Mouse (Mus musculus) neural tube, embryonic 13.5 days (tissue): ENCODE data around the gene Gpd2. TPM values are rescaled to one million over a fixed set of nuclear protein-coding genes. Genes with fewer than 3 reads are reported as not detected.
A peak's percentile ranks its signal among the peaks of the same experiment; 100 is the strongest.

ENCODE experiments used
- ATAC-seq: fragments of 200-750 bp; cut with Nextera tagmentation; 2 replicates; pipeline ENCODE4 v1.8.0; 2017; ENCODE audit warnings: low read depth, mild to moderate bottlenecking, moderate TSS enrichment, moderate library complexity
- H3K27ac ChIP-seq: fragments of 300-500 bp; sonication (generic); replicated peaks from 2 replicates; pipeline ENCODE4 v1.5.1; 2015; ENCODE audit warnings: moderate library complexity, mild to moderate bottlenecking, inconsistent platforms
- H3K27me3 ChIP-seq: fragments of 300-500 bp; sonication (generic); 2 replicates; pipeline ENCODE4 v1.6.1; 2015; ENCODE audit warnings: mild to moderate bottlenecking, inconsistent platforms
- H3K36me3 ChIP-seq: fragments of 300-500 bp; sonication (generic); 2 replicates; pipeline ENCODE4 v1.6.1; 2015; ENCODE audit warnings: mild to moderate bottlenecking, inconsistent platforms
- H3K4me1 ChIP-seq: fragments of 300-500 bp; sonication (generic); replicated peaks from 2 replicates; pipeline ENCODE4 v1.6.1; 2015; ENCODE audit warnings: inconsistent platforms
- H3K4me2 ChIP-seq: fragments of 300-500 bp; sonication (generic); 2 replicates; pipeline ENCODE4 v1.6.1; 2015; ENCODE audit warnings: inconsistent platforms, mild to moderate bottlenecking, moderate library complexity
- H3K4me3 ChIP-seq: fragments of 300-500 bp; sonication (generic); 2 replicates; pipeline ENCODE4 v1.5.1; 2015; ENCODE audit warnings: mild to moderate bottlenecking, inconsistent platforms
- H3K9ac ChIP-seq: fragments of 300-500 bp; sonication (generic); 2 replicates; pipeline ENCODE4 v1.6.1; 2015; ENCODE audit warnings: moderate library complexity, mild to moderate bottlenecking, inconsistent platforms
- H3K9me3 ChIP-seq: fragments of 300-500 bp; sonication (generic); 2 replicates; pipeline ENCODE4 v1.6.1; 2016; ENCODE audit warnings: inconsistent platforms
- WGBS: fragments of 180-500 bp; shearing (Covaris S2); methylation state at CpG from one replicate; pipeline ENCODE4 v1.1.7; 2015; 5-methylcytosine and 5-hydroxymethylcytosine counted together
- polyA plus RNA-seq: library from polyadenylated mRNA; unstranded; fragments of >200 nt; fragmentation: Nextera tagmentation; extraction: Ambion mirVana; gene quantifications from 2 replicates; pipeline ENCODE4 v1.2.1, GENCODE M21; 2015

The Gpd2 gene
- polyA plus RNA-seq, 1 experiment from 2014 or later, result 16.2 TPM

DNA sequence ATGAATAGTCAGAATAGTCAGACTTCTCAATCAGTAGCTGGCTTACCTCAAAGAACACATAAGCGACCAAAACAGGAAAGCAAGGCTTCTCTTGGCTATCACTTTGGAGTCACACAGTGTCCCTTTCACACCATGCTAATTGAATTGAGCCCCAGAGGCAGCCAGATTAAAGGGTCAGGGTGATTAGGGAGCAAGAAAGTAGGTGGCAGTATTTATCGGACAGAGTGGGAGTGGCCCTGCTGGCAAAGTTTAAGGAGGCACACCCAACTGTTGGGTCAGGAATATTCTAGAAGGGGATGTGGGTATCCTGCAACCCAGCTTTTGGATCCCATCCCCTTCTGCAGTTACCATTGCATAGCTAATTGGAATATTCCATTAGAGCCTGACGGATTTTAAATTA lies 80.9 kb downstream of the Gpd2 start:
- no peak for ATAC-seq
- Histone ChIP-seq H3K4me2 (no peak overlapping the region), H3K4me3 (no peak overlapping the region), H3K36me3 (no peaks in the 10 kb centered on the region), H3K27ac (no peak overlapping the region), H3K9me3 (no peaks in the 10 kb centered on the region; the same call in 1 of the 2 replicates), H3K4me1 (no peaks in the 10 kb centered on the region), H3K9ac (no peak overlapping the region), H3K27me3 (no peaks in the 10 kb centered on the region)
- WGBS, result 67% methylated on average over 3 of the region's 3 CpGs

DNA sequence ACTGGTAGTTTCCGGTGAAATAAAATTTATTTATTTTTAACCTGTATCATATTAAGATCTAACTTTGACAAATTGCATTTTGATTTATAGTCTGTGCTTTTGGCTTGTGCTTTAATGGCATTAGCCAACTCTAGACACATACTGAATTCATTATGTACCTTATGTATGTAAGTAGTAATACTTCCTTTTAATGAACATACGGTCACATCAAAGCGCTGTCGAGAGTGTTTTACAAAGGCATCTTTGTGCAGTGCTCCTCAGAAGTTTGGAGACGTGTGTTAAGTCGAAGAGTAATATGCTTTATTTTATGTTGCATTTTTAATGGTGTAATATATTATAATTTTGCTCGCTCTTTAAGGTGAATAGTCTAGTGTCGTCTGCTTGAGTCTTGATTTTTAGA lies 88.7 kb downstream of the Gpd2 start:
- H3K9ac ChIP-seq, result no peak overlapping the region
- H3K4me2 ChIP-seq, result no peak overlapping the region
- no peak overlapping the region for H3K27ac ChIP-seq
- H3K4me3 ChIP-seq, result no peak overlapping the region
- no peaks in the 10 kb centered on the region for H3K36me3 ChIP-seq
- 89% methylated on average over 8 of the region's 8 CpGs for WGBS
- H3K4me1 ChIP-seq, result no peaks in the 10 kb centered on the region
- ATAC-seq, result no peak
- no peaks in the 10 kb centered on the region for H3K27me3 ChIP-seq
- H3K9me3 ChIP-seq, result no peaks in the 10 kb centered on the region

DNA sequence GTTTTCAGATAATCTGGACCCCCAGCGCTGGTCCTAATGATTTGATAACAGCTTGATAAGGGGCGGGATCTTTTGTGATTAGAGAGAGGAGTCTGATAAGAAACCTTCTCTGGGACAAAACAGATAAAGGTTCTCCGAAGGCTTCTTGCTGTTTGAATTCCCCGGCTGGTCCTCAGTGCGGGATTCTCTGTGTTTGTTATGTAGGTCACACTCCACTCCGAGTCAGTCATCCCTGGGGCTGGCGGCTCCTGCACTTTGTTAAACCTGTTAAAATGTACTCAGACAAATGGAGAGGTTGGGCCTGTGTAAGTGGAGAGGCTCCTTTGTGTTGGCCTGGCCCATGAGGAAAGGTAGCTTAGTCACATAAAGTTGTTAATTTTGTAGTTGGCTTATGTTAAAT lies 91.9 kb downstream of the Gpd2 start:
- ATAC-seq, result no peak

GRCm38 (mm10) chr2:57330812-57331211 lies 93.4 kb downstream of the Gpd2 start:
- WGBS, result 74% methylated on average over 3 of the region's 3 CpGs
- no peak overlapping the region for H3K4me2 ChIP-seq

More for the DNA sequence above, 91.9 kb downstream of the Gpd2 start:
- no peak overlapping the region for H3K4me3 ChIP-seq
- no peaks in the 10 kb centered on the region for H3K27me3 ChIP-seq
- WGBS, result 82% methylated on average over 7 of the region's 7 CpGs
- no peak overlapping the region for H3K9ac ChIP-seq
- H3K36me3 ChIP-seq, result no peaks in the 10 kb centered on the region
- no peaks in the 10 kb centered on the region for H3K9me3 ChIP-seq
- no peak overlapping the region for H3K4me2 ChIP-seq
- no peaks in the 10 kb centered on the region for H3K4me1 ChIP-seq
- no peak overlapping the region for H3K27ac ChIP-seq

DNA sequence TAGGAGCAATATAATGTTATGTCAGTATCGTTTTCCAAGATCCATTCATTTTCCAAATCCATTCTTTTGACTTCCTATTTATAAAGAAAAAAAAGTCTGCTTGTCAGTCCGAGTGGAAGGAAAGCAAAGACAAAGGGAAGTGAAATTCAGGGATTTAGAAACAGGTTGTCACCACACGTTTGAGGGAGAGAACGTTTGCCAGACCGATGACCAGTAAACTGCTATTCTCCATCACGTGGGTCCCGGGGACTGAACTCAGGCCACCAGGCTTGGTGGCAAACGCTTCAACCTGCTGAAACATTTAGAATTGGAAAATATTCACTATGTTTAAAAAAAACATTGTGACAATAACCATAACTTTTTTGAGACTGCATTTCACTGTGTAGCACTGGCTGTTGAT lies 93.8 kb downstream of the Gpd2 start:
- Histone ChIP-seq H3K27ac (no peak overlapping the region), H3K27me3 (no peaks in the 10 kb centered on the region), H3K36me3 (no peaks in the 10 kb centered on the region), H3K4me1 (no peaks in the 10 kb centered on the region), H3K4me2 (no peak overlapping the region), H3K9me3 (no peaks in the 10 kb centered on the region), H3K4me3 (no peak overlapping the region), H3K9ac (no peak overlapping the region)
- no peak for ATAC-seq
- WGBS, result 91% methylated on average over 8 of the region's 8 CpGs

More at GRCm38 (mm10) chr2:57330812-57331211, 93.4 kb downstream of the Gpd2 start:
- no peaks in the 10 kb centered on the region for H3K27me3 ChIP-seq
- no peaks in the 10 kb centered on the region for H3K4me1 ChIP-seq
- H3K4me3 ChIP-seq, result no peak overlapping the region
- H3K27ac ChIP-seq, result no peak overlapping the region
- ATAC-seq, result no peak
- no peaks in the 10 kb centered on the region for H3K9me3 ChIP-seq
- no peak overlapping the region for H3K9ac ChIP-seq
- no peaks in the 10 kb centered on the region for H3K36me3 ChIP-seq

GRCm38 (mm10) chr2:57333481-57333880 lies 96.0 kb downstream of the Gpd2 start:
- Histone ChIP-seq H3K4me3 (no peak overlapping the region), H3K27ac (no peak overlapping the region), H3K27me3 (no peaks in the 10 kb centered on the region), H3K9me3 (no peaks in the 10 kb centered on the region), H3K36me3 (no peaks in the 10 kb centered on the region), H3K4me1 (no peaks in the 10 kb centered on the region), H3K9ac (no peak overlapping the region), H3K4me2 (no peak overlapping the region)
- no peak for ATAC-seq
- WGBS, result 41% methylated on average over 6 of the region's 6 CpGs

DNA sequence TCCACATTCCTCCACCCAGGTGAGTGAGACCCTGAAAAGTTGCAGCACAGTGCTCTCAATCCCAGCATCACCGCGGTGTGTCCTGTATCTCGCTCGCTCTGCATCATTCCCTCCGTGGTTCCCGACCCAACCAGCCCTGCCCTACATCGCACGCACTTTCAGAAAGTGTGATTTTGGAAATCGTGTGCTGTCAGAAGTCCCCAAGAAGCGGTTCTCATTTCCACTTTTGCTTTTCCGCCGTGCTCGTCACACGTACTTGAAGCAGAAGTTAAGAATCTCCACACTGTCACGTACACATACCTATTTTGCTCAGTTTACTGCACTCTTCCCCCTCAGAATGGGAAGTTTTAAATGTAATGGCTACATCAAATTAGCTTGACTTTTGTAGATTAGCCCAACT lies 98.0 kb downstream of the Gpd2 start:
- Histone ChIP-seq H3K4me3 (no peak overlapping the region), H3K9me3 (no peaks in the 10 kb centered on the region), H3K27ac (no peak overlapping the region), H3K36me3 (no peaks in the 10 kb centered on the region), H3K27me3 (no peaks in the 10 kb centered on the region), H3K4me1 (no peaks in the 10 kb centered on the region), H3K4me2 (no peak overlapping the region), H3K9ac (no peak overlapping the region)
- ATAC-seq, result no peak
- WGBS, result 92% methylated on average over 15 of the region's 15 CpGs

DNA sequence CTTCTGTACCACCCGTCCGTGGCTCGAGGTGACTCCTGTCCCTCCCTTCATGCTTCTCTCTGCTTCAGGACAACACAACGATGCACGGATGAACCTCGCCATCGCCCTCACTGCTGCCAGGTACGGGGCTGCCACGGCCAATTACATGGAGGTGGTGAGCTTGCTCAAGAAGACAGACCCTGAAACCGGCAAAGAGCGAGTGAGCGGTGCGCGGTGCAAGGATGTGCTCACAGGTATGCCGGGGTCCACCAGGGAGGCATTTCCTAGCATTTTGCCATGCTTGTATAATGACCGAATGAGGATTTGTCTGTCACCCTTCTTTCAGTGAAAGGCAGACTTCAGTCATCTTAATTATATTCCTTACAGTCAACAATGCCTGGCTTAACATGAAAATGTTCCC lies 101.3 kb downstream of the Gpd2 start:
- Histone ChIP-seq H3K36me3 (no peaks in the 10 kb centered on the region), H3K4me3 (no peak overlapping the region), H3K9ac (no peak overlapping the region), H3K4me1 (no peaks in the 10 kb centered on the region), H3K4me2 (no peak overlapping the region), H3K27me3 (no peaks in the 10 kb centered on the region), H3K27ac (no peak overlapping the region), H3K9me3 (no peaks in the 10 kb centered on the region)
- WGBS, result 93% methylated on average over 16 of the region's 16 CpGs
- ATAC-seq, result no peak

GRCm38 (mm10) chr2:57342910-57343309 lies 105.5 kb downstream of the Gpd2 start:
- no peak overlapping the region for H3K4me2 ChIP-seq
- ATAC-seq, result no peak
- no peaks in the 10 kb centered on the region for H3K36me3 ChIP-seq
- no peak overlapping the region for H3K9ac ChIP-seq
- H3K9me3 ChIP-seq, result no peaks in the 10 kb centered on the region
- no peaks in the 10 kb centered on the region for H3K4me1 ChIP-seq
- H3K27ac ChIP-seq, result no peak overlapping the region
- WGBS, result 51% methylated on average over 1 of the region's 1 CpGs
- H3K4me3 ChIP-seq, result no peak overlapping the region
- H3K27me3 ChIP-seq, result no peaks in the 10 kb centered on the region

DNA sequence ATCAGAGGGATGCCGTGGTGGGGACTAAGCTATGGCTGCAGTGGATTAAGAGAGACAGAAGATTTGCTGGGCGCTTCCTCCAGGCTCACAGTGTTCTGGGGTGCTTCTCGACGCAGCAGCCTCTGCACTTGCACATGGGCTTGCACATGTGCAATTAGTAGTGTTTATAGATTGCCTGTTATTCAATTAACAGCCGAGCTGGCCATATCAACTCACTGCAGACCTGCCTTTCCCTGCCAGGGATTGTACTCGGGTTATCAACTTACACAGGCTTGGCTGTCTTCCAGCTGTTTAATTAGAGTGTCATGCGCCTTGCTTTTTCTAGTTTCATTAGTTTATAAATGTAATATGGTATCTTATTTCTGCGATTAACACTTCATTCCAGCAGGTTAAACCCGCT lies 113.2 kb downstream of the Gpd2 start:
- Histone ChIP-seq H3K4me1 (0 out of 2 replicates have a peak, but pooled peaks cover 3% of the 10 kb centered on the region), H3K9me3 (no peaks in the 10 kb centered on the region), H3K36me3 (no peaks in the 10 kb centered on the region), H3K27ac (no peak overlapping the region), H3K4me3 (no peak overlapping the region), H3K27me3 (no peaks in the 10 kb centered on the region), H3K4me2 (no peak overlapping the region), H3K9ac (no peak overlapping the region)
- ATAC-seq, result peak; percentile 56; the same call in 1 of the 2 replicates
- WGBS, result 55% methylated on average over 9 of the region's 9 CpGs

DNA sequence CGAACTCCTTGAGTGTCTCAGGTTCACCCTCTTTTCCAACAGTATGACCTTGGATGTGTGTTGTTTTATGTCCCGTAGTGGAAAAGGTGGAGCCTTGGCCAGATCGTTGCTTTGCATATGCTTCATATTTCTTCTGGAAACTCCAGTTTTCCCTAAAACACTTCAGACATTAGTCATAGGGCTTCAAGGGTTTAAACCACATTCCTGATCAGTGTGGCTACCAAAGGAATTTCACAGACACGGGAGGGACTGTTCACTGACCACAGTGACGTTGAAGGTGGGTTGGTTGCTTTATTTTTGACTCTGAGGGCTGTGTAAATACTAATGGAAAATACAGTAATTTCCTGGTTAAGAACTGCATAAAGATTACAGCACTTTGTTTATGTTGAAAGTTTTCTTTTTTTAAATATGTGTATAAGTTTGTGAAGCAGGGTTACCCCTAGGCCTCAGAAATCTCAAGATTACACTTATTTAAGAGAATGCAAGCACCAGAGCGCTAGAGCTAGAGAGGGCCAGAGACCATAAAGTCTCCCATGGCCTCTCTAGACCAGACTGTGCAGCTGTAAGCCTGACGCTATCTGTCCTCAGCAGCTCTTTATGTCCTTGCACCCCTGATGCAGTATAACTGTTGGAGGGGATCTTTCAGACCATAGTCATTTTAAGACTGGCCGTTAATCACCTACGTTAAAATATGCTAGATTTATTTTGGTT lies 116.4 kb downstream of the Gpd2 start:
- Histone ChIP-seq H3K27me3 (no peaks in the 10 kb centered on the region), H3K9me3 (no peaks in the 10 kb centered on the region), H3K4me1 (0 out of 2 replicates have a peak, but pooled peaks cover 3% of the 10 kb centered on the region), H3K9ac (no peak overlapping the region), H3K4me3 (no peak overlapping the region), H3K4me2 (no peak overlapping the region), H3K27ac (no peak overlapping the region), H3K36me3 (no peaks in the 10 kb centered on the region)
- ATAC-seq, result no peak
- WGBS, result 91% methylated on average over 9 of the region's 9 CpGs

GRCm38 (mm10) chr2:57354848-57355247 lies 117.4 kb downstream of the Gpd2 start:
- Histone ChIP-seq H3K36me3 (no peaks in the 10 kb centered on the region), H3K9ac (no peak overlapping the region), H3K4me3 (no peak overlapping the region), H3K27me3 (no peaks in the 10 kb centered on the region), H3K9me3 (no peaks in the 10 kb centered on the region), H3K27ac (no peak overlapping the region), H3K4me2 (no peak overlapping the region), H3K4me1 (0 out of 2 replicates have a peak, but pooled peaks cover 3% of the 10 kb centered on the region)
- ATAC-seq, result no peak
- WGBS, result 83% methylated on average over 3 of the region's 3 CpGs

DNA sequence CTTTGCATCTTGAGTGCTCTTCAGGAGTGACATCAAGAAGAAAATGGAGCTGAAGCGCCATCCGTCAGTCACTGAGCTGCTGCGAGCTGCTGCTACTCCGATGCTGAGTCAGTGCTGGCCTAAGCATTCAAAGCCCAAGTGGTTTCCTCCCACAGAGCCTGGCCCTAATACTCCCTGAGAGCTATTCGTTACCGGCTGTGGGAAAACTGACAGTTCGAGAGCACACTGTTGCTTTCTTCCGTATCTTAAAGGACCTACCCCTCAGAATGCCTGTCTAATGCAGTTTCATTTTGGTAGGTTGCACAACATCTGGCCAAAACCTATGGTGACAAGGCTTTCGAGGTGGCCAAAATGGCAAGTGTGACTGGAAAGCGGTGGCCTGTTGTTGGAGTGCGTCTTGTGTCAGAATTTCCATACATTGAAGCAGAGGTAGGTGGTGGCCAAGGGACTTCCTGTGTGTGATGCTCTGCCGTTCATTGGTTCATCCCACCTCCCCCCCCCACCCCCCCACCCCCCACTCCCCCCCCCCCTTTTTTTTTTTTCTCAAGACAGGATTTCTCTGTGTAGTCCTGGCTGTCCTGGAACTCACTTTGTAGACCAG lies 118.9 kb downstream of the Gpd2 start:
- no peak overlapping the region for H3K9ac ChIP-seq
- WGBS, result 86% methylated on average over 12 of the region's 12 CpGs
- no peaks in the 10 kb centered on the region for H3K4me1 ChIP-seq
- no peaks in the 10 kb centered on the region for H3K9me3 ChIP-seq
- H3K27ac ChIP-seq, result no peak overlapping the region
- no peak for ATAC-seq
- H3K27me3 ChIP-seq, result no peaks in the 10 kb centered on the region
- H3K36me3 ChIP-seq, result no peaks in the 10 kb centered on the region
- H3K4me3 ChIP-seq, result no peak overlapping the region
- H3K4me2 ChIP-seq, result no peak overlapping the region
